Mouse (Mus musculus): ENCODE measurements around the gene Rftn1. TPM values are rescaled to one million over a fixed set of nuclear protein-coding genes. Genes with fewer than 3 reads are reported as not detected.

The Rftn1 gene
- polyA plus RNA-seq, 1 experiment from 2014 or later: 4.2 TPM

- Histone ChIP-seq H3K4me3 (no peak overlapping the region), H3K27ac (replicated peaks) (no peak overlapping the region), H3K9me3 (replicated peaks) (no peaks in the 10 kb centered on the region), H3K36me3 (no peaks in the 10 kb centered on the region), H3K4me1 (no peaks in the 10 kb centered on the region), H3K27me3 (ENCODE audit: low read depth, poor library complexity, severe bottlenecking) (no peaks in the 10 kb centered on the region)
- WGBS: 87% methylated on average over 6 of the region's 6 CpGs
- DNase-seq (ENCODE audit: low spot score): no peak
Measured at GRCm38 (mm10) chr17:50091829-50092228, 98.6 kb downstream of the Rftn1 start.

GRCm38 (mm10) chr17:50089725-50090124 lies 100.7 kb downstream of the Rftn1 start:
- H3K4me1 ChIP-seq: no peaks in the 10 kb centered on the region
- 0 out of 2 replicates have a peak overlapping the region, but pooled peaks have one; percentile 23 for H3K27ac ChIP-seq (replicated peaks)
- no peaks in the 10 kb centered on the region for H3K9me3 ChIP-seq (replicated peaks)
- H3K27me3 ChIP-seq (ENCODE audit: low read depth, poor library complexity, severe bottlenecking): no peaks in the 10 kb centered on the region
- 88% methylated on average over 8 of the region's 8 CpGs for WGBS
- H3K4me3 ChIP-seq: no peak overlapping the region
- DNase-seq (ENCODE audit: low spot score): no peak
- H3K36me3 ChIP-seq: no peaks in the 10 kb centered on the region

- Histone ChIP-seq H3K9me3 (replicated peaks) (no peaks in the 10 kb centered on the region), H3K4me3 (no peak overlapping the region), H3K36me3 (no peaks in the 10 kb centered on the region), H3K27me3 (ENCODE audit: low read depth, poor library complexity, severe bottlenecking) (no peaks in the 10 kb centered on the region), H3K27ac (replicated peaks) (no peak overlapping the region), H3K4me1 (peaks cover under 1% of the 10 kb centered on the region; the same call in 1 of the 2 replicates)
- 98% methylated on average over 3 of the region's 3 CpGs for WGBS
- no peak for DNase-seq (ENCODE audit: low spot score)
Measured at GRCm38 (mm10) chr17:50088054-50088453, 102.4 kb downstream of the Rftn1 start.

- DNase-seq (ENCODE audit: low spot score): no peak
- no peaks in the 10 kb centered on the region for H3K27me3 ChIP-seq (ENCODE audit: low read depth, poor library complexity, severe bottlenecking)
- peaks cover 8% of the 10 kb centered on the region for H3K4me1 ChIP-seq
- H3K9me3 ChIP-seq (replicated peaks): no peaks in the 10 kb centered on the region
- H3K4me3 ChIP-seq: no peak overlapping the region
- 64% methylated on average over 4 of the region's 4 CpGs for WGBS
- no peak overlapping the region for H3K27ac ChIP-seq (replicated peaks)
- H3K36me3 ChIP-seq: no peaks in the 10 kb centered on the region
Measured at GRCm38 (mm10) chr17:50086887-50087286, 103.6 kb downstream of the Rftn1 start.

GRCm38 (mm10) chr17:50084721-50085120 lies 105.8 kb downstream of the Rftn1 start:
- Histone ChIP-seq H3K4me3 (no peak overlapping the region), H3K4me1 (peaks cover 13% of the 10 kb centered on the region), H3K27ac (replicated peaks) (no peak overlapping the region), H3K36me3 (no peaks in the 10 kb centered on the region), H3K9me3 (replicated peaks) (no peaks in the 10 kb centered on the region), H3K27me3 (ENCODE audit: low read depth, poor library complexity, severe bottlenecking) (no peaks in the 10 kb centered on the region)
- no peak for DNase-seq (ENCODE audit: low spot score)
- WGBS: 90% methylated on average over 6 of the region's 6 CpGs

- 88% methylated on average over 4 of the region's 4 CpGs for WGBS
- Histone ChIP-seq H3K4me1 (peaks cover 13% of the 10 kb centered on the region), H3K27ac (replicated peaks) (no peak overlapping the region), H3K9me3 (replicated peaks) (no peaks in the 10 kb centered on the region), H3K36me3 (no peaks in the 10 kb centered on the region), H3K27me3 (ENCODE audit: low read depth, poor library complexity, severe bottlenecking) (no peaks in the 10 kb centered on the region), H3K4me3 (no peak overlapping the region)
- no peak for DNase-seq (ENCODE audit: low spot score)
Measured at GRCm38 (mm10) chr17:50083937-50084336, 106.5 kb downstream of the Rftn1 start.

GRCm38 (mm10) chr17:50082947-50083346 lies 107.5 kb downstream of the Rftn1 start:
- Histone ChIP-seq H3K4me1 (peaks cover 13% of the 10 kb centered on the region), H3K9me3 (replicated peaks) (no peaks in the 10 kb centered on the region), H3K36me3 (no peaks in the 10 kb centered on the region), H3K4me3 (no peak overlapping the region), H3K27ac (replicated peaks) (no peak overlapping the region), H3K27me3 (ENCODE audit: low read depth, poor library complexity, severe bottlenecking) (no peaks in the 10 kb centered on the region)
- WGBS: 78% methylated on average over 3 of the region's 3 CpGs
- DNase-seq (ENCODE audit: low spot score): no peak

GRCm38 (mm10) chr17:50081647-50082046 lies 108.8 kb downstream of the Rftn1 start:
- Histone ChIP-seq H3K27me3 (ENCODE audit: low read depth, poor library complexity, severe bottlenecking) (no peaks in the 10 kb centered on the region), H3K4me3 (no peak overlapping the region), H3K4me1 (peaks cover 13% of the 10 kb centered on the region), H3K27ac (replicated peaks) (no peak overlapping the region), H3K9me3 (replicated peaks) (no peaks in the 10 kb centered on the region), H3K36me3 (no peaks in the 10 kb centered on the region)
- 44% methylated on average over 9 of the region's 9 CpGs for WGBS
- no peak for DNase-seq (ENCODE audit: low spot score)

GRCm38 (mm10) chr17:50080991-50081390 lies 109.5 kb downstream of the Rftn1 start:
- Histone ChIP-seq H3K27me3 (ENCODE audit: low read depth, poor library complexity, severe bottlenecking) (no peaks in the 10 kb centered on the region), H3K36me3 (no peaks in the 10 kb centered on the region), H3K27ac (replicated peaks) (no peak overlapping the region), H3K4me1 (peaks cover 13% of the 10 kb centered on the region), H3K4me3 (no peak overlapping the region), H3K9me3 (replicated peaks) (no peaks in the 10 kb centered on the region)
- DNase-seq (ENCODE audit: low spot score): no peak
- 89% methylated on average over 4 of the region's 4 CpGs for WGBS

GRCm38 (mm10) chr17:50078749-50079148 lies 111.7 kb downstream of the Rftn1 start:
- Histone ChIP-seq H3K4me3 (no peak overlapping the region), H3K9me3 (replicated peaks) (no peaks in the 10 kb centered on the region), H3K27ac (replicated peaks) (no peak overlapping the region), H3K4me1 (peaks cover 13% of the 10 kb centered on the region), H3K27me3 (ENCODE audit: low read depth, poor library complexity, severe bottlenecking) (no peaks in the 10 kb centered on the region), H3K36me3 (no peaks in the 10 kb centered on the region)
- WGBS: 96% methylated on average over 6 of the region's 6 CpGs
- DNase-seq (ENCODE audit: low spot score): no peak

- no peaks in the 10 kb centered on the region for H3K27me3 ChIP-seq (ENCODE audit: low read depth, poor library complexity, severe bottlenecking)
- 94% methylated on average over 23 of the region's 23 CpGs for WGBS
- H3K4me1 ChIP-seq: peaks cover 8% of the 10 kb centered on the region
- H3K27ac ChIP-seq (replicated peaks): no peak overlapping the region
- H3K36me3 ChIP-seq: no peaks in the 10 kb centered on the region
- no peak overlapping the region for H3K4me3 ChIP-seq
- DNase-seq (ENCODE audit: low spot score): no peak
- H3K9me3 ChIP-seq (replicated peaks): no peaks in the 10 kb centered on the region
Measured at GRCm38 (mm10) chr17:50072982-50073965, 117.2 kb downstream of the Rftn1 start.

GRCm38 (mm10) chr17:50071602-50071988 lies 118.9 kb downstream of the Rftn1 start:
- no peak overlapping the region for H3K4me3 ChIP-seq
- DNase-seq (ENCODE audit: low spot score): no peak
- 88% methylated on average over 6 of the region's 6 CpGs for WGBS
- H3K9me3 ChIP-seq (replicated peaks): no peaks in the 10 kb centered on the region
- no peaks in the 10 kb centered on the region for H3K36me3 ChIP-seq
- no peaks in the 10 kb centered on the region for H3K27me3 ChIP-seq (ENCODE audit: low read depth, poor library complexity, severe bottlenecking)
- no peak overlapping the region for H3K27ac ChIP-seq (replicated peaks)
- peaks cover 8% of the 10 kb centered on the region for H3K4me1 ChIP-seq

GRCm38 (mm10) chr17:50070822-50071601 lies 119.5 kb downstream of the Rftn1 start:
- Histone ChIP-seq H3K4me3 (no peak overlapping the region), H3K27me3 (ENCODE audit: low read depth, poor library complexity, severe bottlenecking) (no peaks in the 10 kb centered on the region), H3K4me1 (peaks cover 8% of the 10 kb centered on the region), H3K36me3 (no peaks in the 10 kb centered on the region), H3K27ac (replicated peaks) (no peak overlapping the region), H3K9me3 (replicated peaks) (no peaks in the 10 kb centered on the region)
- DNase-seq (ENCODE audit: low spot score): no peak
- WGBS: 86% methylated on average over 7 of the region's 7 CpGs
